Mouse (Mus musculus): ENCODE data around the gene Uba52. TPM values are rescaled to one million over a fixed set of nuclear protein-coding genes. Genes with fewer than 3 reads are reported as not detected.

Gene Uba52
- total and polyA plus RNA-seq, 2 experiments from 2014 or later = 402 to 736 TPM

- 61% methylated on average over 1 of the region's 1 CpGs for WGBS
- no peak overlapping the region for H3K4me3 ChIP-seq (ENCODE audit: low read depth, low read length)
- ATAC-seq (ENCODE audit: low FRiP score) = no peak
- no peak for DNase-seq (ENCODE audit: low spot score)
- no peak overlapping the region for H3K4me2 ChIP-seq (ENCODE audit: low read depth, low read length, poor library complexity, severe bottlenecking)
- H3K4me1 ChIP-seq (ENCODE audit: insufficient read depth, low read length) = no peaks in the 10 kb centered on the region
- no peaks in the 10 kb centered on the region for H3K9me3 ChIP-seq (ENCODE audit: low read length)
- no peak overlapping the region for H3K9ac ChIP-seq (replicated peaks; ENCODE audit: low read length, poor library complexity, severe bottlenecking)
- peaks cover 3% of the 10 kb centered on the region; the same call in 1 of the 2 replicates for H3K36me3 ChIP-seq (ENCODE audit: insufficient read depth, low read length)
- TF ChIP-seq CTCF (IDR thresholded peaks at IDR 0.05) = no peak
- H3K27ac ChIP-seq (ENCODE audit: low read depth, low read length) = no peak overlapping the region
- H3K27me3 ChIP-seq (ENCODE audit: insufficient read depth, low read length) = no peaks in the 10 kb centered on the region
These were observed 42.2 kb upstream of the Uba52 start for GRCm38 (mm10) chr8:70552836-70553235.

GRCm38 (mm10) chr8:70551558-70552161 is 41.1 kb upstream of the Uba52 start:
- Histone ChIP-seq H3K9ac (replicated peaks; ENCODE audit: low read length, poor library complexity, severe bottlenecking) (no peak overlapping the region), H3K4me3 (ENCODE audit: low read depth, low read length) (no peak overlapping the region), H3K4me2 (ENCODE audit: low read depth, low read length, poor library complexity, severe bottlenecking) (no peak overlapping the region), H3K9me3 (ENCODE audit: low read length) (no peaks in the 10 kb centered on the region), H3K4me1 (ENCODE audit: insufficient read depth, low read length) (no peaks in the 10 kb centered on the region), H3K27me3 (ENCODE audit: insufficient read depth, low read length) (no peaks in the 10 kb centered on the region), H3K27ac (ENCODE audit: low read depth, low read length) (no peak overlapping the region), H3K36me3 (ENCODE audit: insufficient read depth, low read length) (no peaks in the 10 kb centered on the region)
- DNase-seq (ENCODE audit: low spot score) = no peak
- TF ChIP-seq CTCF (IDR thresholded peaks at IDR 0.05) = no peak
- WGBS = 86% methylated on average over 3 of the region's 3 CpGs
- ATAC-seq (ENCODE audit: low FRiP score) = no peak

- H3K4me3 ChIP-seq (ENCODE audit: low read depth, low read length) = no peak overlapping the region
- no peaks in the 10 kb centered on the region for H3K27me3 ChIP-seq (ENCODE audit: insufficient read depth, low read length)
- no peak for ATAC-seq (ENCODE audit: low FRiP score)
- no peaks in the 10 kb centered on the region for H3K4me1 ChIP-seq (ENCODE audit: insufficient read depth, low read length)
- no peak for TF ChIP-seq CTCF (IDR thresholded peaks at IDR 0.05)
- no peak overlapping the region for H3K9ac ChIP-seq (replicated peaks; ENCODE audit: low read length, poor library complexity, severe bottlenecking)
- no peak for DNase-seq (ENCODE audit: low spot score)
- no peak overlapping the region for H3K4me2 ChIP-seq (ENCODE audit: low read depth, low read length, poor library complexity, severe bottlenecking)
- 93% methylated on average over 10 of the region's 10 CpGs for WGBS
- no peaks in the 10 kb centered on the region for H3K9me3 ChIP-seq (ENCODE audit: low read length)
- H3K27ac ChIP-seq (ENCODE audit: low read depth, low read length) = no peak overlapping the region
- no peaks in the 10 kb centered on the region for H3K36me3 ChIP-seq (ENCODE audit: insufficient read depth, low read length)
These were observed 39.0 kb upstream of the Uba52 start for GRCm38 (mm10) chr8:70549412-70550184.

GRCm38 (mm10) chr8:70547762-70548161 is 37.2 kb upstream of the Uba52 start:
- WGBS = 93% methylated on average over 6 of the region's 6 CpGs
- no peaks in the 10 kb centered on the region for H3K36me3 ChIP-seq (ENCODE audit: insufficient read depth, low read length)

GRCm38 (mm10) chr8:70546412-70546811 is 35.8 kb upstream of the Uba52 start:
- Histone ChIP-seq H3K4me2 (ENCODE audit: low read depth, low read length, poor library complexity, severe bottlenecking) (no peak overlapping the region), H3K9ac (replicated peaks; ENCODE audit: low read length, poor library complexity, severe bottlenecking) (no peak overlapping the region), H3K27ac (ENCODE audit: low read depth, low read length) (no peak overlapping the region), H3K4me1 (ENCODE audit: insufficient read depth, low read length) (no peaks in the 10 kb centered on the region), H3K36me3 (ENCODE audit: insufficient read depth, low read length) (no peaks in the 10 kb centered on the region), H3K4me3 (ENCODE audit: low read depth, low read length) (no peak overlapping the region), H3K9me3 (ENCODE audit: low read length) (no peaks in the 10 kb centered on the region), H3K27me3 (ENCODE audit: insufficient read depth, low read length) (no peaks in the 10 kb centered on the region)
- ATAC-seq (ENCODE audit: low FRiP score) = no peak
- TF ChIP-seq CTCF (IDR thresholded peaks at IDR 0.05) = no peak
- no peak for DNase-seq (ENCODE audit: low spot score)
- WGBS = 89% methylated on average over 4 of the region's 4 CpGs

More at GRCm38 (mm10) chr8:70547762-70548161, 37.2 kb upstream of the Uba52 start:
- Histone ChIP-seq H3K4me2 (ENCODE audit: low read depth, low read length, poor library complexity, severe bottlenecking) (no peak overlapping the region), H3K4me3 (ENCODE audit: low read depth, low read length) (no peak overlapping the region), H3K4me1 (ENCODE audit: insufficient read depth, low read length) (no peaks in the 10 kb centered on the region), H3K9me3 (ENCODE audit: low read length) (no peaks in the 10 kb centered on the region), H3K9ac (replicated peaks; ENCODE audit: low read length, poor library complexity, severe bottlenecking) (no peak overlapping the region), H3K27me3 (ENCODE audit: insufficient read depth, low read length) (no peaks in the 10 kb centered on the region), H3K27ac (ENCODE audit: low read depth, low read length) (no peak overlapping the region)
- ATAC-seq (ENCODE audit: low FRiP score) = no peak
- no peak for TF ChIP-seq CTCF (IDR thresholded peaks at IDR 0.05)
- DNase-seq (ENCODE audit: low spot score) = no peak

GRCm38 (mm10) chr8:70544200-70544687 is 33.6 kb upstream of the Uba52 start:
- H3K4me2 ChIP-seq (ENCODE audit: low read depth, low read length, poor library complexity, severe bottlenecking) = no peak overlapping the region
- peaks cover 12% of the 10 kb centered on the region for H3K4me1 ChIP-seq (ENCODE audit: insufficient read depth, low read length)
- DNase-seq (ENCODE audit: low spot score) (peak; percentile 17), ATAC-seq (ENCODE audit: low FRiP score) (no peak)
- H3K27ac ChIP-seq (ENCODE audit: low read depth, low read length) = no peak overlapping the region
- H3K9ac ChIP-seq (replicated peaks; ENCODE audit: low read length, poor library complexity, severe bottlenecking) = no peak overlapping the region
- TF ChIP-seq CTCF (IDR thresholded peaks at IDR 0.05) = peak; percentile 40
- WGBS = 68% methylated on average over 6 of the region's 6 CpGs
- no peak overlapping the region for H3K4me3 ChIP-seq (ENCODE audit: low read depth, low read length)
- no peaks in the 10 kb centered on the region for H3K36me3 ChIP-seq (ENCODE audit: insufficient read depth, low read length)
- no peaks in the 10 kb centered on the region for H3K27me3 ChIP-seq (ENCODE audit: insufficient read depth, low read length)
- no peaks in the 10 kb centered on the region for H3K9me3 ChIP-seq (ENCODE audit: low read length)
